Comparison of ENCODE assay signal across 8 mouse cellular contexts in the genomic region with DNA sequence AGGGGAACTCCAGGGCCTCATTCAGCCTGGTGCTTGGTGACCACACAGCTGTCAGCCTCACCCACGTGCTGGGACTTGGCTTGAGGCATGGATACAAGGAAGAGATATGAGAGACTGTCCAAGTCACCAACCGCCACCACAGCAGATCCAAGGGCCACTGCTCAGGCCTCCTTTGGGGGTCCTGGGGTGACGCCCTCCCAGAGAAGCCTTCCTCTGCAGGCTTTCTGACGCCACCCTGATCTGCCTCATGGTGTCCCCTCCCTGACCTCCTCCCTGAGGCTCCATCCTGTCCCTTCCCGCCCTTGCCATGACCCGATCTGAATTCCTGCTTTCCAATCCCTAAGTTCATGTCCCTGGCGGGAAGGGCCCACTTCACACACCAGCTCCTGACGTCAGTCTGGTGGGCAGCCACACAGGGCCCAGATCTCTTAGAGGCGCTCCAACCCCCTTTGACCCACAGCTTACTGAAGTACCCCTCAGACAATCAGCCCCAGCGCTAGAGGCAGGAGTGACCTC. TPM values are rescaled to one million over a fixed set of nuclear protein-coding genes. Genes with fewer than 3 reads are reported as not detected.
DNase-seq lines count a peak whose midpoint lies in the region; ATAC-seq and TF ChIP-seq lines count a peak whose summit lies in the region.

No protein-coding gene starts in this region.

- no peak for TF ChIP-seq EP300 in heart, postnatal 0 days (IDR thresholded peaks at IDR 0.05; ENCODE audit: low read depth)

- TF ChIP-seq CTCF in heart, postnatal 0 days (IDR thresholded peaks at IDR 0.05; ENCODE audit: low read depth): no peak

- WGBS in heart, embryonic 12.5 days: 26% methylated on average over 10 of the region's 10 CpGs
- WGBS in heart, postnatal 0 days: 41% methylated on average over 10 of the region's 10 CpGs
- 51% methylated on average over 10 of the region's 10 CpGs for WGBS in limb, embryonic 12.5 days

- no peaks in the 10 kb centered on the region for H3K27me3 ChIP-seq in heart, embryonic 12.5 days (replicated peaks)
- no peaks in the 10 kb centered on the region for H3K27me3 ChIP-seq in heart, postnatal 0 days (ENCODE audit: control insufficient read depth, insufficient read depth, low read length)
- H3K27me3 ChIP-seq in limb, embryonic 12.5 days: no peaks in the 10 kb centered on the region

- peaks cover 58% of the 10 kb centered on the region for H3K4me1 ChIP-seq in heart, embryonic 12.5 days (replicated peaks)
- peaks cover 33% of the 10 kb centered on the region for H3K4me1 ChIP-seq in heart, postnatal 0 days (ENCODE audit: control insufficient read depth, insufficient read depth)
- H3K4me1 ChIP-seq in limb, embryonic 12.5 days (replicated peaks): peaks cover 38% of the 10 kb centered on the region

- no peak for DNase-seq in heart, postnatal 10 days
- DNase-seq in heart, postnatal 0 days (ENCODE audit: low spot score): peak; percentile 25
- peak; percentile 49 for DNase-seq in neural tube, embryonic 10.5 days (ENCODE audit: extremely low spot score, low spot score)
- DNase-seq in frontal cortex, postnatal 25 days (ENCODE audit: low spot score in 2 of 2): no peak
- no peak for DNase-seq in adipocyte (ENCODE audit: low spot score)
- DNase-seq in cerebellum, adult 9-11 months: no peak

- intact Hi-C loops in heart, postnatal 10 days (cut with DNase I): no loop called here

- H3K4me2 ChIP-seq in heart, embryonic 12.5 days: peak overlapping the region; percentile 32; the same call in 1 of the 2 replicates
- no peak overlapping the region for H3K4me2 ChIP-seq in heart, postnatal 0 days (ENCODE audit: low read depth, low read length)
- no peak overlapping the region for H3K4me2 ChIP-seq in limb, embryonic 12.5 days

- peak; percentile 51 for ATAC-seq in heart, embryonic 12.5 days (ENCODE audit: insufficient number of reproducible peaks, low FRiP score)
- ATAC-seq in heart, postnatal 0 days (ENCODE audit: insufficient read depth, low read depth): peak; percentile 28
- 0 out of 2 replicates have a peak, but pooled peaks have one; percentile 12 for ATAC-seq in limb, embryonic 12.5 days (ENCODE audit: insufficient number of reproducible peaks, insufficient read depth, low FRiP score, low TSS enrichment, low read depth)

- H3K9me3 ChIP-seq in heart, embryonic 12.5 days (replicated peaks): peaks cover 6% of the 10 kb centered on the region; the same call in 1 of the 2 replicates
- H3K9me3 ChIP-seq in heart, postnatal 0 days (replicated peaks; ENCODE audit: control insufficient read depth, low read length): 0 out of 2 replicates have a peak, but pooled peaks cover 3% of the 10 kb centered on the region
- no peaks in the 10 kb centered on the region for H3K9me3 ChIP-seq in limb, embryonic 12.5 days

- 0 out of 2 replicates have a peak, but pooled peaks cover 6% of the 10 kb centered on the region for H3K36me3 ChIP-seq in heart, embryonic 12.5 days
- H3K36me3 ChIP-seq in heart, postnatal 0 days (replicated peaks; ENCODE audit: control insufficient read depth, insufficient read depth, low read length): no peaks in the 10 kb centered on the region
- peaks cover 6% of the 10 kb centered on the region; the same call in 1 of the 2 replicates for H3K36me3 ChIP-seq in limb, embryonic 12.5 days

- H3K9ac ChIP-seq in heart, embryonic 12.5 days: peak overlapping the region; percentile 17
- no peak overlapping the region for H3K9ac ChIP-seq in heart, postnatal 0 days (replicated peaks; ENCODE audit: low read depth, low read length)
- no peak overlapping the region for H3K9ac ChIP-seq in limb, embryonic 12.5 days (replicated peaks)

- H3K4me3 ChIP-seq in heart, embryonic 12.5 days: no peak overlapping the region
- H3K4me3 ChIP-seq in heart, postnatal 0 days (ENCODE audit: low read depth, low read length): no peak overlapping the region
- H3K4me3 ChIP-seq in limb, embryonic 12.5 days (replicated peaks): no peak overlapping the region

- H3K27ac ChIP-seq in heart, embryonic 12.5 days (ENCODE audit: poor library complexity, severe bottlenecking): peak overlapping the region; percentile 94
- H3K27ac ChIP-seq in heart, postnatal 0 days (ENCODE audit: low read depth): peak overlapping the region; percentile 68
- H3K27ac ChIP-seq in limb, embryonic 12.5 days: peak overlapping the region; percentile 89

RNA-seq across cellular contexts. Expression of a gene that starts 17.0 kb away (rescaled TPM):
- 6.5 and 7.6 TPM in 2 replicates for polyA plus RNA-seq in heart, embryonic 12.5 days (2016; fragmentation: Nextera tagmentation; extraction: Ambion mirVana)
- 10 to 100 TPM in 1 of 2 experiments, 1 to 10 TPM in 1; 8.8 to 14.1 TPM for total RNA-seq in heart, postnatal 10 days (2021)
- 12.2 and 13.1 TPM in 2 replicates for total RNA-seq in heart, postnatal 0 days (2014; rRNA removed; ENCODE audit: low replicate concordance)
- polyA plus RNA-seq in heart, postnatal 0 days (2015; fragmentation: Nextera tagmentation; extraction: Ambion mirVana): 2.8 and 3.5 TPM in 2 replicates
- polyA plus RNA-seq in limb, embryonic 12.5 days (2016; fragmentation: Nextera tagmentation; extraction: Ambion mirVana): 18.3 and 18.5 TPM in 2 replicates

Comparison
In these comparisons a context has a peak if more than half of its experiments do, and no peak if none do; other contexts are left out.
1. DNase-seq: peak in heart, postnatal 0 days (single experiment) and neural tube, embryonic 10.5 days (single experiment); none in heart, postnatal 10 days (0 of 2), frontal cortex, postnatal 25 days (0 of 2), adipocyte (single experiment) and cerebellum, adult 9-11 months (single experiment).
2. Peak in every context shown above with its lines, with median percentiles within 50 percentile points of each other: ATAC-seq and H3K27ac ChIP-seq.